Mouse (Mus musculus) right cerebral cortex, postnatal 36 days (tissue): Measurements from ENCODE around the gene Galnt16.

Source experiments
- DNase-seq, 2 experiments: peaks; one replicate each; pipeline ENCODE4 v3.0.0; 2022; ENCODE audit warnings: low spot score in 2 of 2, mixed read lengths in 1 of 2

Gene Galnt16

DNA sequence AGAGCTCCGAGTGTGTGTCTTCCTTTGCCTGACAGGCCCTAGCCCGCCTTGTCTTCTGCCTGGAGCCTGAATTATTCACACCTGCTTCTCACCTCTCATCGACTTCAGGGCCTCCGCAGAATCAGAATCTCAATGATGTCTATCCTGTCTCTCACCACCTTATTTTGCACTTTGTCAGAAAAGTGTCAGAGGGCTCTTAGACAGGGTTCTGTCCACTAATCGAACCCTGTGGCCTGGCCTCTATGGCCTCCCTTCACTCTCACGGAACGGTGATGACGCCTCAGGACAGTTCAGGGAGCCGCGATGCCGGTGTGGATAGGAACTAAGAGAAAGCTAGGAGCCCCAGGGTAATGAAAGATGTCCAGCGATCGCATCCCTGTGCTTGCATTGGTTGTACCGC is at the start of gene Galnt16:
TSS of gene Galnt16 (plus strand) at position 301 of the 400 bp plus-strand sequence.
- DNase-seq, result no peak

DNA sequence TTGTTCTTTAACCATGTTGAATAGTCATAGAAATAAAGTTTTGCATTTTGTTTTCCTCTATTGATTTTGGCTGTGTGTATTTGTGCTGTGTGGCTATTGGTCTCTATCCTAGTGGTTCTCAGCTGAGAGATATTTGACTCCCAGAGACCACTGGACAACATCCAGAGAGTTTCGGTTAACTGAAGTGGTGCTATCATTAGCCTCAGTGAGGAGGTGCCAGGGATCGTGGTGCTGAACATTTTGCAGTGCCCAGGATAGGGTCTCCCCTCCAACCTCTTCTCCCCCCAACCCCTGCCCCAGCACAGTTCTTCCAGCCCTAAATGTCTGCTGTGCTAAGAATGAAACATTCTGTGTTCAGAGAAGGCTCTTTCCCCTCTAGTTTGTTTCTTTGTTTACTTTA is 47.9 kb upstream of the Galnt16 start:
- DNase-seq, result no peak

DNA sequence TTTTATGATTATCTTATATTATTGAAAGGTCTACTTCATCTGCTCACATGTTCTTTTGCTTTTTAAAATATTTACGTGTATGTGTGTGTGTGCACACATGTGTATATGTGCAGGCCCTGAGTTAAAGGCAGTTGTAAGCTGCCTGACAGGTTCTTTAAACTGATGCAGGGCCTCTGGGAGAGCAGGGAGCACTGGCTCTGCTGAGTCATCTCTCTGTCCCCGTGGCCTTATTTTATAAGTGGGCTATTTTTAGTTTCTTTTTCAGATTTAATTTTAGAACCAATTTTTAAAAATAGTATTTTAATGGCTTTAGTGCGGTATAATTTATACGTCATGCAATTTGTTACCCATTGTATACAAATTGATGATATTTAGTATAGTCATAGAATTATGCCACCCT is 46.2 kb upstream of the Galnt16 start:
- DNase-seq, result no peak

DNA sequence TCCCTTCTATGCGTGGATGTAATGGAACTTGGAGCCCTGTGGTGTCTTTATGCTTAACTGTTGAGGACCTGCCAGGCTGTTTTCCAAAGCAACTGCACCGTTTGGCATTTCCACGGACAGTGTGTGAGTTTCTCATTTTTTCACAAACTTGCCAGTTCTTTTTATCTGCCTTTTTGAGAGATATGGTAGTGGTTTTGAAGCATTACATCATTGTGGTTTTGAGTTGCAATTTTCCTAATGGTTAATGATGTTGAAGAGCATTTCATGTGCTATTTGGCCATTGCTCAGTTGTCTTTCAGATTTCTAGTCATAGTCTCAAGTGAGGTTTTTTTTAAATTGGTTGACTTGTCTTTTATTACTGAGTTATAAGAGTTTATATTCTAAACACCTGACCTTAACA is 44.3 kb upstream of the Galnt16 start:
- no peak for DNase-seq

DNA sequence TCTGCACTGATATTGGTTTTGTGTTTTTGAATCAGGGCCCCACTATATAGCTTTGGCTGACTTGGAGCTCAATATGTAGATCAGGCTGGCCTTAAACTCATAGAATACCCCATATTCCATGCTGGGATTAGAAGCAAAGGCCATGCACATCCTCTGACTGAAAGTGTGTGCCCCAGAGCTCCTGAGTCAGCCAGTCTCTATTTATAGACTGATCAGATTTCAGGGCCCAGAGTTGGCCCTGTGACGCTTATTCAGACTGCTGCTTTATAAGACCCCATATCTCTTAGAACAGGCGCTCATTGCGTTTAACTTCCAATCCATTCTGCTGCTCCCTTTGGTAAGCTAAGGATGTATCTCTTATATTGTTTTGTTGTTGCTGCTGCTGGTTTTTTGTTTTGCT is 38.1 kb upstream of the Galnt16 start:
- no peak for DNase-seq

DNA sequence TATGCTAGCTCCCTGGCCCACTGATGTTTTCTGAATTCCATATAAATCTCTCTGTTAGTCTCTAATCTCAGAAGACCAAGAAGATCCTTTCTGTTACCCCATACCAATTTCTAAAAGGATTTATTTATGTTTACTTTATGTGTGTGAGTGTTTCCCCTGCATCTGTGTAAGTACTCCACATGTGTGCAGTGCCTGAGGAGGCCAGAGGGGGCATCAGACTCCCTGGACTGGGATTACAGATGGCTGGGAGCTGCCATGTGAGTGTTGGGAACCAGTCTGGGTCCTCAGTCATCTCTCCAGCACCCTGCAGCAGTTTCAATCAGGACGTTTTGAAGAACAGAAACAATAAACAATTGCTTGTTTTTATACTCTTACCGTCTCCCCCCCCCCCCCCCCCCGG is 34.7 kb upstream of the Galnt16 start:
- no peak for DNase-seq

DNA sequence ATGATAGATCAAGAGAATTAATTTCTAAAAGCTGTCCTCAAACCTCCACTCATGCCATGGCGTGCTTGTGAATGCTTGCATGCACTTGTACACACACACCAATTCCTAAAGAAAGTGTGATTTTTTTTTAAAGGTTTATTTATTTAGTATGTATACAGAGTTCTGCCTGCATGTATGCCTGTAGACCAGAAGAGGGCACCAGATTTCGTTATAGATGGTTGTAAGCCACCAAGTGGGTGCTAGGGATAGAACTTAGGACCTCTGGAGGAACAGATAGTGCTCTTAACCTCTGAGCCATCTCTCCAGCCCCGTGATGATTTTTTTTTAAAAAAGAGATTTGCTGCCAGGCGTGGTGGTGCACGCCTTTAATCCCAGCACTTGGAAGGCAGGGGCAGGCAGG is 24.8 kb upstream of the Galnt16 start:
- no peak for DNase-seq

DNA sequence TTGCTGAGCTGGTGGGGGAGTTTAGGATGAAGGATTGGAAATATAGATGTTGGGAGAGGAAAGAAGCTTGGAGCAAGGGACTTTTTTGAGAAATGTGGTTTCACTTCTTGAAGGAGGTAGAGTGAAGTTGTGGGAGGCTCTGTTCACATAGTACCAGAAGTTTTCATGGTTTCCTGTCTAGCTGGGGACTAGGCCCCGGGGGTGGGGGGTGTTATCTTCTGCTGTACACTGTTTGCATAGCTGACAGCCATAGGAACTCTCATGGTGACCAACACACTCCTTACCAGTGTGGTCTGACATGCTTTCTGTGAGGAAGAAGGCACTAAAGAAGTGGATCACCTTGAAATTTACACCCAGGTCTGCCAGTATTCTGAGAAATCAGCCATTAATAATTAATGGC is 22.4 kb upstream of the Galnt16 start:
- DNase-seq, result no peak

DNA sequence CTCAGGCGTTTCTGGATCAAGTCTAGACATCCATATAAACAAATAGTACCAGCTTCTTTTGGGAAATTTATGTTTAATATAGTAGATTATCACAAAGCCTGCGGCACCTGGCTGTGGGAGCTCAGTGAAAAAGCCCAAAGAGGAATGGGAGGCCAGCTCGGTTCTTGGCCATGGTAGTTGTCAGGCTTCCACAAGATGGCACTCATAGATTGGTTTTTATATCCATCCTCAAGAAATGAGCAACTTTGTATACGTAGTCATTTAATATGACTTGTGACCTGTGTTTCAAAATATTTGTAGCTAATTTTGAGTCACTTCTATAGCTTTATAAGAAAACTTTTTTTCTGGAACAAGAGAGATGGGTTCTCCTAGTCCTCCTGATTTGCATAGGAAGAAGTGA is 19.7 kb upstream of the Galnt16 start:
- no peak for DNase-seq

DNA sequence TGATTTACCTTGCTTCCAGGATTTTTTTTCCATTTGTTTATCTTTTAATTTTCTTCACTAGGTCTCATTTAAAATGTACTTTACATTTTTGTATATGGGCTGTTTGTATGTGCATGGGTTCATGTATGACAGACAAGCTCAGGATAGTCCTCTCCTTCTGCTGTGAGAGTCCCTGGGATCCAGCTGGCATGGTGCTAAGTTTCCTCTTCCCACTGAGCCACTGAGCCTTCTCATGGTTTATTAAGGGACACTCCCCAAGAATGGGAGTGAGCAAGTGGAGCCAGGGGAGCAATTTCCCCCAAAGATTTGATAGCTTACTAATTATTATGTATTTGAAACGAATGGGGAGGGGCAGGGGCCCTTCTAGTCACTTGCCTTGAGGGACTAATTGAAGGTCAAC is 17.6 kb upstream of the Galnt16 start:
- DNase-seq, result no peak

DNA sequence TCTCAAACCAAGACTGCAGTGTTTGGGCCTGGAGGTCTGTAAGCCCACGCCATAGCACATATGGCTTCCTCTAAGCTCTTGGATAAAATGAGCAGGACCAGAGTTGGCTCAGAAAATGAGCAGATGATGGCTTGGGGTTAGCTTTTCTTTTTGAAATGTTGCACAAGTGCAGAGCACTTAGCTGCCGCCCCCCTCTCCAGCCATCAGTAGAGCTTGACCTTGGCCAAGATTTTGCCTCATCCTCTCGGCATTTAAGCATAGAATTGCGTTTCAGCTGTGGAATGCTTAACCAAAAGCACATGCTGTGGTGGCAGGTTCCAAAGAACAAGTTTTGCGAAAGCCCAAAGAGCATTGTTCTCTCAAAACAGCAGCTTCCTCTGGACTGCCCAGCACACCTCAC is 13.4 kb upstream of the Galnt16 start:
- DNase-seq, result no peak

DNA sequence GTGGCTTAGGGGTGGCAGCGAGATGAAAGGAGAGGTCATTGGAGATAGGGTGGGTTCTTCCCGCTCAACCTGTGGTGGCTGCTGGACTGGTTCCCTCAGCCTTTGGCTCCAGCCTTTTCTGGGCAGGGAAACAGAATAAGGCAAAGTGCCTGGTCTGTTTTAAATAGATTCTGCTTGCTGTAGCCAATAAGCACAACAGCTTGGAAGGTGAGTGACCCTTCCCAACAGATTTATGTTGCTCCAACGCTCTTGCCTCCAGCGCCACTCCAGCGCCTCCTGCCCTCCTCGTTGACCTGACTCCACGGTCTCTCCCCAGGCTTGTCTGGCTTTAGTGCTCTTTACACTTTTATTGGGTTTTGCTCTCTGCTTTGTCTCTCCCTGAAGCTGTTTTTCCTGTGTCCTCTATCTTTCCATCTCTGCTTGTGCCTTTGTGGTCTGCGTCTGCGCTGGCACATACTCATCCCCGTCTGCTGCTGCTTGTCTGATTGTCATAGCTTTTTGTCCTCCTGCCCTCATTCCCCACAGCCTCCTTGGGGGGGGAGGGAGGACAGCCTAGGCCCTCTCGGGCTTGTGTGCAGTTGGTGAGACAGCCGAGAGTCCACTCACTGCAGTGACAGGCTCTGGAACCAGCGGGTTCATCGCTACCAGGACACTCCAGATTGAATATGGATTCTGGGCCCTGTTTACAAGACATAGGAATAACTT is 10.9 kb upstream of the Galnt16 start:
- DNase-seq, result no peak

DNA sequence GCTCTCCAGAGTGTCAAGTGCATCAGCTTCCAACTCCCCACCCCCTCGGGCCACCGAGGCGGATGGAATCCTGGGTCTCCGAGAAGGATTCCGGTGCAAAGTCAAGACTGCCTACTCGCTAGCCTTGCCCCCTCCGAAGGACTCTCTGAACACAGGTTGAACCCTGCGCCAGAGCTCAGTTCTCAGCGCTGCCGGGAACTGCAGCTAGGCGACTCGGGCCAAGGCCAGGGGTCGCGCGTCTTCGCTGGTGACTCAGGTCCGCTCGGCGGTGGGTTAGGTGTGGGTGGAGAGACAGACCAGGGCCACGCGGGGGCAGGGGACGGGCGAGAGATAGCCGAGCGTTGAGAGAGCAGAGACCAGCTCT is 298 bp downstream of the Galnt16 start:
- DNase-seq, result no peak

DNA sequence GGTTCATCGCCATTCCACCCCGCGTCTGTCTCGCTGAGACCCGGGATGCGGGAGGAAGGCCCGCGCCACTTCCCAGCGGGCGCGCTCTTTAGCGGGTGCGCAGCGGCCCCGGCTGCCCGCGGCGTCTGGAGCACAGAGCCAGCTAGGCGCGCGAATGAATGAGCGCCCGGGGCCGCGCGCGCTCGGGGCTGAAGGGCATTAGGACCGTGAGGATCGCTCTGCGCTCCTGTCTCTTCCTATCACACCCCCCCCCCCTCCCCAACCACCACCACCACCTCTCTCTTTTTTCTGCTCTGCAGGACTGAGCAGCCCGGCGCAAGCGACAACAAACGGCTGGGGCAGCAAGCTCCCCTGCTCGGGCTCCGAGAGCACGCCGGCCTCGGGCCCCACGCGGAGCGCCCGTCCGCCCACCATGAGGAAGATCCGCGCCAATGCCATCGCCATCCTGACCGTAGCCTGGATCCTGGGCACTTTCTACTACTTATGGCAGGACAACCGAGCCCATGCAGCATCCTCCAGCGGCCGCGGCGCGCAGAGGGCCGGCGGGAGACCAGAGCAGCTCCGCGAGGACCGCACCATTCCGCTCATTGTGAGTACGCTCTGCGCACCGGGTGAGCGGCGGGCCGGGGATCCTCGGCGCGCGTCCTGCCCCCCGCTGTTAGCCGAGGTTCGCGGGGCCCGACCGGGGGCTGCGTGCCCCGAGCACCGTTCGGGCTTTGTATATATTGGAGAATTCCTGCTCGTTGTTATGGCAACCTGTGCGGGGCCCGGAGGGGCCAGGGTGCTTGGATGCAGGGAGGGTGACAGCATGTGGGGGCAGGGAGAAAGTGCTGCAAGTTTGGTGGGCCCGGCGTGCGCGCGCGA is 912 bp downstream of the Galnt16 start:
- DNase-seq, result peak; percentile 34 to 50

DNA sequence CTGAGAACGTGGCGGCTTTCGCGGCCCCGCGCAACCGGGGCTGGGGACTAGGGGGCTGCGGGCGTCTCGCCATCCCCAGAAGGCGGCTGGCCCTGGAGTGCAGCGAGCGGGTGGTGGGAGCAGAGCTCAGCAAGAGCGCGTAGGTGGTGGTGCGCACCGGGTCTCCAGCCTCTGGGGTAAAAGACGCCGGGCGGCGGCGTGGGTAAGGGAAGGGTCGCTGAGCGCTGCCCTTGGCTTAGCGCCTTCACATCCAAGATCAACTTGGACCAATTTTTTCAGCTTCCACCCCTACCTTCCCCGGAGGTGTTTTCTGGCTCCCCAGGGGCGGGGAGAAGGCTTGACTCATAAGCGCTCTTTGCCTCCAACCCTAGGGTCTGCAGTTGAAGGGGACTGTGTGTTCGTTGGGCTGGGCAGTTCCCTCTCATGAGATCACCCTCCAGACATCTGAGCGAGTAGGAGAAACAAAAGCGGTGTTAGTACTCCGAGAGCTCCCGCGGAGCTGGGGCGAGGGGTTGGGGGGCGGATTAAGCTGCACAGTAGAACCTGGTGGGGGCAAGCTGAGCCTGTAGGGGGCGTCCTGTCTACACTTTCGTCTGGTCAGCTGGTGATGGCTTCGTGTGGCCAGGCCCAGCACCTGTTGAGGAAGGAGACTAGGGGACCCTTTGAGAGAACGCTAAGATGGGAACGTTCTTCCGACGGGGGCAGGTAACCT is 1.7 kb downstream of the Galnt16 start:
- peak; percentile 46 to 64 for DNase-seq

DNA sequence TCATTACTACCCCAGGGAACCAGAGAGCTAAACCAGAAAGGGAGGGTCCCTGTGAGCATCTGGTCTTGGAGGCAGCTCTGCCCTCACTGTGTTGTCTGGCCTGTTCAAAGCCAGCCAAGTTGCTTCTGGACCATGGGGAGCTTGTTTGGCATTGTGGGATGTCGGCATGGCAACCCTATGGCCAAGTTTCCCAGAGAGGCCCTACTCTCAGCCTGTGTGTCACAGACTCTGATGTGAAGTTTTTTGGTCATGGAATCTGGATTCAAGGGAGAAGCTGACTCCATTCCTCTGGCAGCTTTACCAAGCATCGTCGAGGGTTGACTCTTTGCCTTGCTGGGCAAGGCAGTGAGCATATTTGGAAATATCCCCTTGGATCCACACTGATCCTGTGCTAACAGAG is 3.9 kb downstream of the Galnt16 start:
- no peak for DNase-seq

DNA sequence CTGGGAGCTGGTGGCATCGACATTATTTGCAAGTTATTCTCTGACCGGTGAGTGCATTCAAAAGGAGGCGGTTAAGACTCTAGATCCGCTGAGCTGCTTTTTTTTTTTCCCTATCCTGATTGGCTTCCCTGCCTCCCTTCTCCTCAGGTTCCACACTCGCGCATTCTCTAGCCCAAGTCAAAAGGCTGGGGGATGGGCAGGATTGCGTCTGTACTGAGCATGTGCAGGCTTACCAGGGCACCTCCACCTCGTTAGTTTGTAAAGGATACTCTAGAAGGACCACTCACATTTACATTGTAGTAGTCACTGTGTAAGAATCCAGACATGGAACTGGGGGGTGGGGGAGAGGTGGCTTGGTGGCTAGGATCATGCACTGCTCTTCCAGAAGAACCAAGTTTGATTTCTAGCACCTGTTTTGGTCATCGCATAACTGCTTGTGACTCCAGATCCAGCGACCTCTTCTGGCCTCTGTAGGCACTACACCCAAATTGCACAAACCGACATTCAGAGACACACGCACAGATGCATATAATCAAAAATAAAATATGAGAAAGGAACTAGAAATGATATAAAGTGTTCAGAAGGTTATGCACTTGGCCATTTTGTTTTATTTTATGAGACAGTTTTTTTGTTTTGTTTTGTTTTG is 6.3 kb downstream of the Galnt16 start:
- no peak for DNase-seq

DNA sequence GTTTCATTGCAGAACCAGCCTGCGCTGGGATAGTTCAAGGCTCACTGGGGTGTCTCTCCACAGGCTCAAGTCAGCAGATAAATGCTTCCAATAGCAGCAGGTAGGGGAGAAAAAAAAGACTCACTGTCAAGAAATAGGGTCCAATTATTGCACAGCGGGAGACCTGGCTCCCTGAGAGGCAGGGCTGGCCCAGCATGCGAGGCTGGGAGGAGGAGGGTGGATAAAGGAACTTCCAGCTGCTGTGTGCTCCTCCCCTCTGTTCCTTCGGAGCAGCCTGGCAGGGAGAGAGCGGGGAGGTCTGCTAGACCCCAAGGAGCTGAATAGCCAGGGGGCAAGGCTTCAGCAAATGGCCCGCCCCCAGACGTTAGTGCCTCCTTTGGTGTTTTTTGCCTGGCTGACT is 7.4 kb downstream of the Galnt16 start:
- DNase-seq, result no peak

DNA sequence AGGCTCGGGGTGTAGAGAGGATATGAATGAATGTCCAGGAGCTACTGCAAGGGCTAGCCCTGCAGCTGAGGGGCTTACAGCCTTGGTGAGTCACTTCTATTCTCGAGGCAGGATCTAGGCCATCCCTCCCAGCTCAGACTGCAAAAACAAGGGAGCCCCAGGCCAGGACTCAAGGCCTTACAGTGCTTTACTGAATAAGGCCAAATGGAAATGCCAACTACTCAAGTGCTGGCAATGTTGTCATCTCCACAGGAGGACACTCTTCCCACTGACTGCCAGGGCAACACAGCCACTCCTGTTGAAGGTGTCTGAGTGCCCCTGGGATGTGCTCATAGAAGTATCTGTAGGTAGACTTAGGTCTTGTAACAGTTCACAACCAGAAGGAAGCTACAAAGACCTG is 8.4 kb downstream of the Galnt16 start:
- no peak for DNase-seq

DNA sequence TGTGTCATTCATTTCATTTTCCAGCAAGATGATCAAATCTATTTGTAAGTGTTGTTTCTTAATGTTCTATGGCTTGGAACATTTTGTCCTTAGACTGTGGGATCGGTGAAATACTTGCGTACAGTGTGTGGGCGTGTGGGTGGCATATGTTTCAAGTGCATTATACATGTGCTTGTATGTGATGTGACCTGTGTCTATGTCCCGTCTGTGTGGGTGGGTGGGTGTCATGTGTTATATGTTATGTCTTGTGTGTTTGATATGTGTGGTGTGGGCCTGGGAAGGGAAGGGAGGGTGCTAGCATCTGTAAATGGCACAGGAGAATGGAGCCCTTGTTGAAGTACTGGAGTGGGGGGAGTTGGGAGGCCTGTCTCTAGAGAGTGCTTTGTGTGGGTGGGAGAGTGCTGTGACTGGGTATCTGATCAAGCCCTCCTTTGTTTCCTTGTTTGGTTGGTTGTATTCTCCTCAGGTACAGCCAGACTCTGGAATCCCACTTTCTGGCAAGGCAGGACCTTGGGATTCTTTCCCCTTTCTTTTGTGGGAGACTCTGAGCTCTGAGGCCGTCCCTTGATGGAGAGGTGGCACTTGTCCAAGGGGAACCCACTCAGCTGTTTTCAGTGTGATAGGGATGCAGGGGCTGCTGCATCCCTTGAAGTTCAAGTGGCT is 9.8 kb downstream of the Galnt16 start:
- DNase-seq, result peak; percentile 25 to 47

DNA sequence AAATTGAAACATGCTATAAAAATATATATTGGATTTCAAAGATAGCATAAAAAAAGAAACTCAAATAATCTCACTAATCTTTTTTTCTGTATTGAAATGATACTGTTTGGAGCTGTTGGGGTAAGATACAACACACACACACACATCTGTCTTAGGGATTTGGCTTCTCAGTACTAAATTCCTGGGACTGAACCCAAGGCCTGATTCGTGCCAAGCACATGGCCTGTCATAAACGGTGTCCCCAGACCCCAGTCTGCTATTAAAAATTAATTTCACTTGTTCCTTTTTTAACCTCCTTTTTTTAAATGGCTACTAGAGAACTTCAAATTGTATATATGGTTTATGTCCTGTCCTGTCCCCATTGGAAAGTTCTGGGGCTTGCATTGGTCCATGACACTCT is 12.0 kb downstream of the Galnt16 start:
- no peak for DNase-seq

DNA sequence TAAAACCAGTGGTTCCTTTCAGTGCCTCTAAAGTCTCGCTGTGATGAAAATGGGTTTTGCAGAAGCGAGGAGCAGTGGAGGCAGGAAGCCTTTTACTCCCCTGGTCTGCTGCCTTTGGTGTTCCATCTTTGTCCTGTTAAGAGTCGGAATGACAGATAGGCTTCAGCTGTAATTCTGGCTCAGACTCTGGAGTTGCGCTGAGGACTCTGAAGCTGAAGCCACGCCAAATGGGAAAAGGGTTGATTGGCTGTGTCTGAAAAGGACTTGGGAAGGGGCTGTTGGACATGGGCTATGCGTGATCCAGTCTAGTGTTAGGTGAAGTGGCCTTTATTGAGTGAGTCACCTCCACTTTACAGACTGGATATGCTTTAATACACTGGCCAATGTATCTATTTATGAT is 12.6 kb downstream of the Galnt16 start:
- DNase-seq, result no peak
